Mouse (Mus musculus) layer of hippocampus, adult 11-12 months (tissue): ENCODE measurements around the gene Gas7.

ENCODE experiments used
- DNase-seq: peaks from one replicate; pipeline ENCODE4 v3.0.0; 2022; ENCODE audit warnings: low spot score

Gene Gas7

GRCm38 (mm10) chr11:67454874-67455526, at the start of gene Gas7:
Gene Gas7 (plus strand): TSS chr11:67455437.
- peak; percentile 45 for DNase-seq

- DNase-seq: peak; percentile 26
Observed at GRCm38 (mm10) chr11:67414346-67414940, 40.8 kb upstream of the Gas7 start.

- DNase-seq: no peak
Observed at GRCm38 (mm10) chr11:67423575-67423974, 31.7 kb upstream of the Gas7 start.

- peak; percentile 58 for DNase-seq
Observed at GRCm38 (mm10) chr11:67428196-67428595, 27.0 kb upstream of the Gas7 start.

- no peak for DNase-seq
Observed at GRCm38 (mm10) chr11:67429836-67430235, 25.4 kb upstream of the Gas7 start.

- DNase-seq: no peak
Observed at GRCm38 (mm10) chr11:67431116-67431645, 24.1 kb upstream of the Gas7 start.

- no peak for DNase-seq
Observed at GRCm38 (mm10) chr11:67431864-67432263, 23.4 kb upstream of the Gas7 start.

GRCm38 (mm10) chr11:67433763-67434162, 21.5 kb upstream of the Gas7 start:
- no peak for DNase-seq

- DNase-seq: no peak
Observed at GRCm38 (mm10) chr11:67438746-67439145, 16.5 kb upstream of the Gas7 start.

- no peak for DNase-seq
Observed at GRCm38 (mm10) chr11:67445058-67445825, 10.0 kb upstream of the Gas7 start.

- no peak for DNase-seq
Observed at GRCm38 (mm10) chr11:67451525-67451924, 3.7 kb upstream of the Gas7 start.

GRCm38 (mm10) chr11:67455527-67455981, 317 bp downstream of the Gas7 start:
- DNase-seq: no peak

- peak; percentile 52 for DNase-seq
Observed at GRCm38 (mm10) chr11:67456029-67456428, 792 bp downstream of the Gas7 start.

- peak; percentile 51 for DNase-seq
Observed at GRCm38 (mm10) chr11:67458171-67458570, 2.9 kb downstream of the Gas7 start.

- DNase-seq: no peak
Observed at GRCm38 (mm10) chr11:67467132-67467531, 11.9 kb downstream of the Gas7 start.

GRCm38 (mm10) chr11:67468846-67469245, 13.6 kb downstream of the Gas7 start:
- no peak for DNase-seq

GRCm38 (mm10) chr11:67474590-67474989, 19.4 kb downstream of the Gas7 start:
- DNase-seq: no peak

GRCm38 (mm10) chr11:67479534-67479933, 24.3 kb downstream of the Gas7 start:
- no peak for DNase-seq

- no peak for DNase-seq
Observed at GRCm38 (mm10) chr11:67480204-67480956, 25.1 kb downstream of the Gas7 start.

- DNase-seq: no peak
Observed at GRCm38 (mm10) chr11:67481691-67482090, 26.5 kb downstream of the Gas7 start.

GRCm38 (mm10) chr11:67482217-67482760, 27.1 kb downstream of the Gas7 start:
- DNase-seq: peak; percentile 35

GRCm38 (mm10) chr11:67488156-67488555, 32.9 kb downstream of the Gas7 start:
- no peak for DNase-seq
